Mouse (Mus musculus): ENCODE results near the gene Trim8. TPM values are rescaled to one million over a fixed set of nuclear protein-coding genes. Genes with fewer than 3 reads are reported as not detected.

Gene Trim8
- total and polyA plus RNA-seq, 2 experiments from 2014 or later, result 29.7 to 115 TPM

- Histone ChIP-seq H3K9ac (replicated peaks; ENCODE audit: low read length) (no peak overlapping the region), H3K4me1 (ENCODE audit: insufficient read depth, low read length) (peaks cover 27% of the 10 kb centered on the region), H3K36me3 (ENCODE audit: insufficient read depth, low read length) (0 out of 2 replicates have a peak, but pooled peaks cover 12% of the 10 kb centered on the region), H3K9me3 (ENCODE audit: low read length) (no peaks in the 10 kb centered on the region), H3K27me3 (ENCODE audit: insufficient read depth, low read length) (no peaks in the 10 kb centered on the region), H3K4me2 (ENCODE audit: low read depth, low read length) (no peak overlapping the region), H3K27ac (peak overlapping the region; percentile 83), H3K4me3 (ENCODE audit: low read length) (no peak overlapping the region)
- WGBS, result 38% methylated on average over 5 of the region's 5 CpGs
- TF ChIP-seq CTCF (IDR thresholded peaks at IDR 0.05; ENCODE audit: low read depth), result no peak
- peak; percentile 77 for DNase-seq (ENCODE audit: low spot score)
- ATAC-seq, result peak; percentile 41; the same call in 1 of the 2 replicates
Observed at GRCm38 (mm10) chr19:46484518-46484917, 17.0 kb upstream of the Trim8 start.

GRCm38 (mm10) chr19:46485847-46486246 is 15.7 kb upstream of the Trim8 start:
- Histone ChIP-seq H3K4me1 (ENCODE audit: insufficient read depth, low read length) (peaks cover 27% of the 10 kb centered on the region), H3K9me3 (ENCODE audit: low read length) (no peaks in the 10 kb centered on the region), H3K36me3 (ENCODE audit: insufficient read depth, low read length) (0 out of 2 replicates have a peak, but pooled peaks cover 12% of the 10 kb centered on the region), H3K9ac (replicated peaks; ENCODE audit: low read length) (no peak overlapping the region), H3K4me2 (ENCODE audit: low read depth, low read length) (no peak overlapping the region), H3K4me3 (ENCODE audit: low read length) (no peak overlapping the region), H3K27me3 (ENCODE audit: insufficient read depth, low read length) (no peaks in the 10 kb centered on the region), H3K27ac (peak overlapping the region; percentile 83; the same call in 1 of the 2 replicates)
- DNase-seq (ENCODE audit: low spot score), result no peak
- WGBS, result 79% methylated on average over 9 of the region's 9 CpGs
- no peak for ATAC-seq
- TF ChIP-seq CTCF (IDR thresholded peaks at IDR 0.05; ENCODE audit: low read depth), result no peak

GRCm38 (mm10) chr19:46486709-46487108 is 14.8 kb upstream of the Trim8 start:
- Histone ChIP-seq H3K4me3 (ENCODE audit: low read length) (no peak overlapping the region), H3K27ac (no peak overlapping the region), H3K36me3 (ENCODE audit: insufficient read depth, low read length) (0 out of 2 replicates have a peak, but pooled peaks cover 12% of the 10 kb centered on the region), H3K27me3 (ENCODE audit: insufficient read depth, low read length) (no peaks in the 10 kb centered on the region), H3K9me3 (ENCODE audit: low read length) (no peaks in the 10 kb centered on the region), H3K9ac (replicated peaks; ENCODE audit: low read length) (no peak overlapping the region), H3K4me1 (ENCODE audit: insufficient read depth, low read length) (peaks cover 27% of the 10 kb centered on the region), H3K4me2 (ENCODE audit: low read depth, low read length) (no peak overlapping the region)
- ATAC-seq, result no peak
- no peak for DNase-seq (ENCODE audit: low spot score)
- no peak for TF ChIP-seq CTCF (IDR thresholded peaks at IDR 0.05; ENCODE audit: low read depth)
- 68% methylated on average over 2 of the region's 2 CpGs for whole genome bisulfite sequencing

- H3K4me2 ChIP-seq (ENCODE audit: low read depth, low read length), result no peak overlapping the region
- H3K9me3 ChIP-seq (ENCODE audit: low read length), result no peaks in the 10 kb centered on the region
- no peak overlapping the region for H3K4me3 ChIP-seq (ENCODE audit: low read length)
- 100% methylated on average over 1 of the region's 1 CpGs for WGBS
- DNase-seq (ENCODE audit: low spot score), result no peak
- TF ChIP-seq CTCF (IDR thresholded peaks at IDR 0.05; ENCODE audit: low read depth), result no peak
- H3K27ac ChIP-seq, result no peak overlapping the region
- no peak overlapping the region for H3K9ac ChIP-seq (replicated peaks; ENCODE audit: low read length)
- no peaks in the 10 kb centered on the region for H3K27me3 ChIP-seq (ENCODE audit: insufficient read depth, low read length)
- H3K4me1 ChIP-seq (ENCODE audit: insufficient read depth, low read length), result peaks cover 7% of the 10 kb centered on the region; the same call in 1 of the 2 replicates
- 0 out of 2 replicates have a peak, but pooled peaks cover 12% of the 10 kb centered on the region for H3K36me3 ChIP-seq (ENCODE audit: insufficient read depth, low read length)
- no peak for ATAC-seq
Observed at GRCm38 (mm10) chr19:46489448-46489847, 12.1 kb upstream of the Trim8 start.

- no peaks in the 10 kb centered on the region for H3K9me3 ChIP-seq (ENCODE audit: low read length)
- no peak for ATAC-seq
- TF ChIP-seq CTCF (IDR thresholded peaks at IDR 0.05; ENCODE audit: low read depth), result no peak
- no peak overlapping the region for H3K4me3 ChIP-seq (ENCODE audit: low read length)
- peak; percentile 36 for DNase-seq (ENCODE audit: low spot score)
- no peak overlapping the region for H3K9ac ChIP-seq (replicated peaks; ENCODE audit: low read length)
- H3K27ac ChIP-seq, result no peak overlapping the region
- H3K4me1 ChIP-seq (ENCODE audit: insufficient read depth, low read length), result no peaks in the 10 kb centered on the region
- no peaks in the 10 kb centered on the region for H3K27me3 ChIP-seq (ENCODE audit: insufficient read depth, low read length)
- H3K4me2 ChIP-seq (ENCODE audit: low read depth, low read length), result no peak overlapping the region
- H3K36me3 ChIP-seq (ENCODE audit: insufficient read depth, low read length), result 0 out of 2 replicates have a peak, but pooled peaks cover 12% of the 10 kb centered on the region
- 4% methylated on average over 2 of the region's 2 CpGs for WGBS
Observed at GRCm38 (mm10) chr19:46490634-46491033, 10.9 kb upstream of the Trim8 start.

- Histone ChIP-seq H3K4me2 (ENCODE audit: low read depth, low read length) (no peak overlapping the region), H3K4me1 (ENCODE audit: insufficient read depth, low read length) (no peaks in the 10 kb centered on the region), H3K4me3 (ENCODE audit: low read length) (no peak overlapping the region), H3K36me3 (ENCODE audit: insufficient read depth, low read length) (no peaks in the 10 kb centered on the region), H3K27ac (no peak overlapping the region), H3K9me3 (ENCODE audit: low read length) (no peaks in the 10 kb centered on the region), H3K9ac (replicated peaks; ENCODE audit: low read length) (no peak overlapping the region), H3K27me3 (ENCODE audit: insufficient read depth, low read length) (no peaks in the 10 kb centered on the region)
- DNase-seq (ENCODE audit: low spot score) (no peak), ATAC-seq (no peak)
- 78% methylated on average over 8 of the region's 8 CpGs for WGBS
- no peak for TF ChIP-seq CTCF (IDR thresholded peaks at IDR 0.05; ENCODE audit: low read depth)
Observed at GRCm38 (mm10) chr19:46495136-46495535, 6.4 kb upstream of the Trim8 start.

GRCm38 (mm10) chr19:46497230-46497629 is 4.3 kb upstream of the Trim8 start:
- Histone ChIP-seq H3K27ac (no peak overlapping the region), H3K4me2 (ENCODE audit: low read depth, low read length) (no peak overlapping the region), H3K9me3 (ENCODE audit: low read length) (no peaks in the 10 kb centered on the region), H3K4me3 (ENCODE audit: low read length) (no peak overlapping the region), H3K4me1 (ENCODE audit: insufficient read depth, low read length) (no peaks in the 10 kb centered on the region), H3K27me3 (ENCODE audit: insufficient read depth, low read length) (no peaks in the 10 kb centered on the region), H3K9ac (replicated peaks; ENCODE audit: low read length) (no peak overlapping the region), H3K36me3 (ENCODE audit: insufficient read depth, low read length) (no peaks in the 10 kb centered on the region)
- no peak for TF ChIP-seq CTCF (IDR thresholded peaks at IDR 0.05; ENCODE audit: low read depth)
- 71% methylated on average over 2 of the region's 2 CpGs for WGBS
- DNase-seq (ENCODE audit: low spot score) (no peak), ATAC-seq (no peak)
